Mouse (Mus musculus): ENCODE measurements around the gene Slc9a1. TPM values are rescaled to one million over a fixed set of nuclear protein-coding genes. Genes with fewer than 3 reads are reported as not detected.

Gene Slc9a1
- polyA plus RNA-seq (2012; rRNA removed; ENCODE audit: low replicate concordance): 46.8 and 62.8 TPM in 2 replicates

GRCm38 (mm10) chr4:133369553-133370297, at the start of gene Slc9a1:
TSS of gene Slc9a1 (plus strand) at chr4:133369706.

GRCm38 (mm10) chr4:133353367-133354365, 15.8 kb upstream of the Slc9a1 start, which contains the start of gene Wdtc1:
TSS of gene Wdtc1 (minus strand) at chr4:133353481.

Other genes with a start within 250 kb of the Slc9a1 start
- gene Wasf2, start 239.2 kb upstream of the Slc9a1 start, polyA plus RNA-seq (2012; rRNA removed; ENCODE audit: low replicate concordance): 66.0 and 82.7 TPM in 2 replicates
- gene Cd164l2, start 157.6 kb upstream of the Slc9a1 start, polyA plus RNA-seq (2012; rRNA removed; ENCODE audit: low replicate concordance): 27.6 and 30.6 TPM in 2 replicates
- 0.59 and 0.90 TPM in 2 replicates for gene Gpr3, start 157.2 kb upstream of the Slc9a1 start, polyA plus RNA-seq (2012; rRNA removed; ENCODE audit: low replicate concordance)
- 21.6 and 24.8 TPM in 2 replicates for gene Map3k6, start 128.9 kb upstream of the Slc9a1 start, polyA plus RNA-seq (2012; rRNA removed; ENCODE audit: low replicate concordance)
- gene Sytl1, start 106.6 kb upstream of the Slc9a1 start, polyA plus RNA-seq (2012; rRNA removed; ENCODE audit: low replicate concordance): 19.4 and 30.3 TPM in 2 replicates
- 73.3 and 109 TPM in 2 replicates for gene Tmem222, start 91.9 kb upstream of the Slc9a1 start, polyA plus RNA-seq (2012; rRNA removed; ENCODE audit: low replicate concordance)
- gene Wdtc1, start 16.2 kb upstream of the Slc9a1 start, polyA plus RNA-seq (2012; rRNA removed; ENCODE audit: low replicate concordance): 57.7 and 67.8 TPM in 2 replicates
- gene Tent5b, start 110.4 kb downstream of the Slc9a1 start, polyA plus RNA-seq (2012; rRNA removed; ENCODE audit: low replicate concordance): 2.1 and 3.9 TPM in 2 replicates
- 1.7 and 3.1 TPM in 2 replicates for gene Trnp1, start 128.8 kb downstream of the Slc9a1 start, polyA plus RNA-seq (2012; rRNA removed; ENCODE audit: low replicate concordance)
- gene Kdf1, start 149.3 kb downstream of the Slc9a1 start, polyA plus RNA-seq (2012; rRNA removed; ENCODE audit: low replicate concordance): 8.0 and 19.8 TPM in 2 replicates
- 22.5 and 22.6 TPM in 2 replicates for gene Nudc, start 176.3 kb downstream of the Slc9a1 start, polyA plus RNA-seq (2012; rRNA removed; ENCODE audit: low replicate concordance)
- 0.20 and 1.4 TPM in 2 replicates for gene Nr0b2, start 183.7 kb downstream of the Slc9a1 start, polyA plus RNA-seq (2012; rRNA removed; ENCODE audit: low replicate concordance)
- 3.7 and 6.7 TPM in 2 replicates for gene Gpatch3, start 205.0 kb downstream of the Slc9a1 start, polyA plus RNA-seq (2012; rRNA removed; ENCODE audit: low replicate concordance)
- gene Gpn2, start 214.7 kb downstream of the Slc9a1 start, polyA plus RNA-seq (2012; rRNA removed; ENCODE audit: low replicate concordance): 31.4 and 61.9 TPM in 2 replicates
- gene Sfn, start 232.5 kb downstream of the Slc9a1 start, polyA plus RNA-seq (2012; rRNA removed; ENCODE audit: low replicate concordance): 33.2 and 45.9 TPM in 2 replicates

Data from mammary gland, adult 2 months (tissue).